ENCODE assay signal across 10 mouse cellular contexts in the genomic region with DNA sequence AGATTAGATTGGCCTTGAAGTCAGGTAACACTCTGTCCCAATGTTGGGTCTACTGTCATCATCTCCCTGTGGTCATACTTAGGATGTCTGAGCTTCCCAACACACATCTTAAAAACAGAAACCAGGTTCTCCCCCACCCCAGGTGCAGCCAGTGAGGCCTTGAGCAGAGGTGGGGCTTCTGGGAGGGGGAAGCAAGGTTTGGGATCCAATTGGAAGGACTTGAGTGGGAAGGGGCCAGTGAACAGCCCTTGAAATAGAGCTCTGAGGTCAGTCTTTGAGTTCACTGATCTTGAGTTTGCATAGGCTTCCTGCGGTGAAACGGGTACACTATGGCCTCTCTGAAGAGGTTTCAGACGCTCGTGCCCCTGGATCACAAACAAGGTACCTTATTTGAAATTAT. TPM values are rescaled to one million over a fixed set of nuclear protein-coding genes. Genes with fewer than 3 reads are reported as not detected.
DNase-seq lines count a peak whose midpoint lies in the region; ATAC-seq and TF ChIP-seq lines count a peak whose summit lies in the region.
"Had no signal": no experiment of that assay in that cellular context is flagged by ENCODE, and none has a peak within 500 bp of the region (broad histone marks: within the 10 kb centered on the region; RNA-seq: fewer than 3 reads in every experiment).

TSS of gene Gm20509 (plus strand) at position 290 of the 400 bp plus-strand sequence.

- no peaks in the 10 kb centered on the region for H3K36me3 ChIP-seq in heart, embryonic 15.5 days
- no peaks in the 10 kb centered on the region for H3K36me3 ChIP-seq in hindbrain, embryonic 11.5 days (ENCODE audit: control insufficient read depth, insufficient read depth, low read length)
- no peaks in the 10 kb centered on the region for H3K36me3 ChIP-seq in liver, postnatal 0 days (replicated peaks; ENCODE audit: insufficient read depth, low read length)

- H3K4me2 ChIP-seq in heart, embryonic 15.5 days: peak within 1 kb of the TSS; percentile 89
- H3K4me2 ChIP-seq in hindbrain, embryonic 11.5 days (replicated peaks; ENCODE audit: low read depth, low read length): peak within 1 kb of the TSS; percentile 92
- H3K4me2 ChIP-seq in liver, postnatal 0 days (ENCODE audit: low read depth, low read length): peak within 1 kb of the TSS; percentile 79

- no peak for ATAC-seq in heart, embryonic 15.5 days (replicated peaks; ENCODE audit: insufficient number of reproducible peaks, insufficient read depth, low FRiP score, low read depth)
- ATAC-seq in hindbrain, embryonic 11.5 days (ENCODE audit: low FRiP score): no peak
- no peak for ATAC-seq in liver, postnatal 0 days

- no peak for DNase-seq in heart, postnatal 14 days
- DNase-seq in R1 (ENCODE audit: low read depth, low spot score): peak; percentile 81
- DNase-seq in hindbrain, embryonic 11.5 days (ENCODE audit: low spot score): no peak
- no peak for DNase-seq in liver, postnatal 0 days
- DNase-seq in c-Kit-positive CD71-positive TER-119-positive erythroid progenitor cells, embryonic 14.5 days (ENCODE audit: low spot score): no peak
- no peak for DNase-seq in spleen, adult 12 weeks (ENCODE audit: low spot score)
- DNase-seq in adrenal gland, postnatal 4 days (ENCODE audit: low spot score in 2 of 2): no peak
- DNase-seq: cerebellum, adult 11-12 months had no signal

- intact Hi-C loops in heart, postnatal 14 days (cut with DNase I): no loop called here

- H3K27ac ChIP-seq in heart, embryonic 15.5 days: no peak within 1 kb of the TSS
- H3K27ac ChIP-seq in hindbrain, embryonic 11.5 days (ENCODE audit: low read depth, low read length): no peak within 1 kb of the TSS
- no peak within 1 kb of the TSS for H3K27ac ChIP-seq in liver, postnatal 0 days (ENCODE audit: low read depth)

- TF ChIP-seq EP300 in liver, postnatal 0 days (IDR thresholded peaks at IDR 0.05; ENCODE audit: low read depth): no peak

- peak within 1 kb of the TSS; percentile 49 for H3K4me3 ChIP-seq in heart, embryonic 15.5 days
- peak within 1 kb of the TSS; percentile 36 for H3K4me3 ChIP-seq in hindbrain, embryonic 11.5 days (ENCODE audit: low read depth, low read length)
- peak within 1 kb of the TSS; percentile 46 for H3K4me3 ChIP-seq in liver, postnatal 0 days (ENCODE audit: low read depth, low read length)
- H3K4me3 ChIP-seq: myocyte had no signal

- H3K4me1 ChIP-seq in heart, embryonic 15.5 days (replicated peaks): peaks cover 8% of the 10 kb centered on the region
- 0 out of 2 replicates have a peak, but pooled peaks cover 4% of the 10 kb centered on the region for H3K4me1 ChIP-seq in hindbrain, embryonic 11.5 days (replicated peaks; ENCODE audit: control insufficient read depth, insufficient read depth, low read length)
- H3K4me1 ChIP-seq in liver, postnatal 0 days (ENCODE audit: insufficient read depth): peaks cover 11% of the 10 kb centered on the region

- H3K9me3 ChIP-seq in heart, embryonic 15.5 days (replicated peaks): no peaks in the 10 kb centered on the region
- no peaks in the 10 kb centered on the region for H3K9me3 ChIP-seq in hindbrain, embryonic 11.5 days (ENCODE audit: control insufficient read depth, low read length)
- no peaks in the 10 kb centered on the region for H3K9me3 ChIP-seq in liver, postnatal 0 days (ENCODE audit: low read length)

- H3K27me3 ChIP-seq in heart, embryonic 15.5 days: peaks cover 41% of the 10 kb centered on the region
- peaks cover 20% of the 10 kb centered on the region for H3K27me3 ChIP-seq in hindbrain, embryonic 11.5 days (ENCODE audit: control insufficient read depth, insufficient read depth, low read length)
- peaks cover 13% of the 10 kb centered on the region for H3K27me3 ChIP-seq in liver, postnatal 0 days (ENCODE audit: insufficient read depth, low read length)

- 88% methylated on average over 4 of the region's 4 CpGs for WGBS in heart, embryonic 15.5 days
- 95% methylated on average over 4 of the region's 4 CpGs for WGBS in hindbrain, embryonic 11.5 days
- WGBS in liver, postnatal 0 days (ENCODE audit: insufficient replicate concordance): 83% methylated on average over 4 of the region's 4 CpGs

- peak within 1 kb of the TSS; percentile 38 for H3K9ac ChIP-seq in heart, embryonic 15.5 days
- peak within 1 kb of the TSS; percentile 35; the same call in 1 of the 2 replicates for H3K9ac ChIP-seq in hindbrain, embryonic 11.5 days (ENCODE audit: low read depth, low read length)
- H3K9ac ChIP-seq in liver, postnatal 0 days (replicated peaks): peak within 1 kb of the TSS; percentile 53

- no peak for TF ChIP-seq CTCF in liver, postnatal 0 days (IDR thresholded peaks at IDR 0.05; ENCODE audit: low read depth)

RNA-seq across cellular contexts. Expression of gene Gm20509, which starts in this region (rescaled TPM):
- polyA plus RNA-seq in heart, embryonic 15.5 days (2015; fragmentation: Nextera tagmentation; extraction: Ambion mirVana): not detected in 2 replicates
- not detected for total RNA-seq in heart, postnatal 14 days (2021)
- not detected in 2 replicates for polyA plus RNA-seq in hindbrain, embryonic 11.5 days (2014; fragmentation: Nextera tagmentation; extraction: Ambion mirVana)
- not detected in 2 replicates for polyA plus RNA-seq in liver, postnatal 0 days (2015; fragmentation: Nextera tagmentation; extraction: Ambion mirVana)
- total RNA-seq in adrenal gland, postnatal 4 days (2021): not detected
- polyA plus RNA-seq: myocyte had no signal
